Mouse (Mus musculus) thymus, postnatal 10 days (tissue): Measurements from ENCODE around the gene Hist1h2an.
"Not testable (repeated sequence)": the region's sequence is repeated elsewhere in the genome, so short reads cannot be mapped to it uniquely, and the experiment has no call there.

Experiments
- DNase-seq, 2 experiments: peaks; one replicate each; pipeline ENCODE4 v3.0.0; 2021; ENCODE audit warnings: low spot score in 2 of 2

Hist1h2an gene

DNA sequence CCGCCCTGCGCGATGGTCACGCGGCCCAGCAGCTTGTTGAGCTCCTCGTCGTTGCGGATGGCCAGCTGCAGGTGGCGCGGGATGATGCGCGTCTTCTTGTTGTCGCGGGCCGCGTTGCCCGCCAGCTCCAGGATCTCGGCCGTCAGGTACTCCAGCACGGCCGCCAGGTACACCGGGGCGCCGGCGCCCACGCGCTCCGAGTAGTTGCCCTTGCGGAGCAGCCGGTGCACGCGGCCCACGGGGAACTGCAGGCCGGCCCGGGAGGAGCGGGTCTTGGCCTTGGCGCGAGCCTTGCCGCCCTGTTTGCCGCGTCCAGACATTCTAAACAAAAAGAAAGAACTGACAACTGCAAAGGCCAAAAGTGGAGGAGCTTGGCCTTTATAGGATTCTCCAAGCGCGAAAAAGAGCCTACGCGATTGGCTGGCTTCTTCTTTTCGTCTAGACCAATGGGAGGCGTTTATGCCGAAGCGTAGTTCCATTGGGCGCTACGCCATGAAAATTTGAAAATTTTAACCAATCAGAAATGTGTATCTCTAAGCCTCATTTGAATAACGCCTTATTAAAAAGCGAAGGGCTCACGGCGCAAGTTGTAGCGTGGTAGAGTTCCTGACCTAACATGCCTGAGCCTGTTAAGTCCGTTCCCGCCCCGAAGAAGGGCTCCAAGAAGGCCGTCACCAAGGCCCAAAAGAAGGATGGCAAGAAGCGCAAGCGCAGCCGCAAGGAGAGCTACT, at the start of gene Hist1h2an, which contains the start of gene Hist1h2bp:
Gene Hist1h2an, minus strand, starts transcription at position 320 of the 731 bp plus-strand sequence.
Gene Hist1h2bp, plus strand, starts transcription at position 563 of the 731 bp plus-strand sequence.
- peak; percentile 82 to 88 for DNase-seq

DNA sequence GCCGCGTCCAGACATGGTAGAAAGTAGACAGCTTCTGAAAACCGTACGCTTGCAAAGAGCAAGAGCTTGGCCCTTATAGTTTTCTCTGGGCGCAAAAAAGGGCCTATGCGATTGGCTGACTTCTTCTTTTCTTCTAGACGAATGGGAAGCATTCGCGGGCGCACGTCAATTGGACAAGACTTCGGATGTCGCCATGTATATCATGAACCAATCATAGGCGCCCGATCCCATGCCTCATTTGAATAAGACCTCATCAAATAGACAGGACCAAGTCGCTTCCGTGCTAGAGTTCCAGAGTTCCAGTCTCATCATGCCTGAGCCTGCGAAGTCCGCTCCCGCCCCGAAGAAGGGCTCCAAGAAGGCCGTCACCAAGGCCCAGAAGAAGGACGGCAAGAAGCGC, 46.4 kb upstream of the Hist1h2an start, which contains the start of the genes Hist1h2ap and Hist1h2br:
Gene Hist1h2ap, minus strand, starts transcription at position 47 of the 400 bp plus-strand sequence.
Gene Hist1h2br, plus strand, starts transcription at position 283 of the 400 bp plus-strand sequence.
- not testable (repeated sequence) for DNase-seq

DNA sequence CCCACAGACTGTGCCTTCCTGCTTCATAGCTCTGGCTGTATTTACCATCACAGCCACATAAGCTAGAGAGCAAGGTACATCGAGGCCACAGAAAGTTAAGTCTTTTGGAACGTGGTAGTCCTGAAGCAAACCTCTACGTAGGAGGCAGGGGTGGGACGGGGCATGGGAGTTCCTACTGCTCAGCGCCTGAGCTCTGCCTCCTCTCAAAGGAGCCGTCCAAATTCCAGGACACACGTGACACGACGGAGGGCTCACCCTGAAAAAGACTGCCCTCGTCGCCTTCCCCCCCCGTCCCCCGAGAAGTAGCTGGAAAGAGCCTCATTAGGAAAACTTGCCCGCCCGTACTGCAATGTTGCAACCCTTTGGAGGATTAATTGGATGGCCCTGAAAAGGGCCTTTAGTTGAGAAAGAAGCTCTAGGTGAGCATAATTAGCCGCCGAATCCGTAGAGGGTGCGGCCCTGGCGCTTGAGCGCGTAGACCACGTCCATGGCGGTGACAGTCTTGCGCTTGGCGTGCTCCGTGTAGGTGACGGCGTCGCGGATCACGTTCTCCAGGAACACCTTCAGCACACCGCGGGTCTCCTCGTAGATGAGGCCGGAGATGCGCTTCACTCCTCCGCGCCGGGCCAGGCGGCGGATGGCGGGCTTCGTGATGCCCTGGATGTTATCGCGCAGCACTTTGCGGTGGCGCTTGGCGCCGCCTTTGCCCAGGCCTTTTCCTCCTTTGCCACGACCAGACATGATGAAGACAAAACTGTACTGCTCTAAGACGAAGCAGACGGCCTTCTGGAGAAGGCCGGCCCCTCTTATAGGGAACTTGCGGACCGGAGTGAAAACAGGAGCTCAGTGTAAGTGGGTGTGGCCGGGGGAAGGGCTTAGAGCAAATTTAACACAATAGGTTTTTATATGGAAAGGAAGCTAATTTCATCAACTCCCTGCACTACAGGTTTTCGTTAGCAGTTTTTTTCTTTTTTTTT, 44.7 kb upstream of the Hist1h2an start, which contains the start of gene Hist1h4n:
Gene Hist1h4n, minus strand, starts transcription at position 779 of the 977 bp plus-strand sequence.
- DNase-seq: peak; percentile 39 to 42

DNA sequence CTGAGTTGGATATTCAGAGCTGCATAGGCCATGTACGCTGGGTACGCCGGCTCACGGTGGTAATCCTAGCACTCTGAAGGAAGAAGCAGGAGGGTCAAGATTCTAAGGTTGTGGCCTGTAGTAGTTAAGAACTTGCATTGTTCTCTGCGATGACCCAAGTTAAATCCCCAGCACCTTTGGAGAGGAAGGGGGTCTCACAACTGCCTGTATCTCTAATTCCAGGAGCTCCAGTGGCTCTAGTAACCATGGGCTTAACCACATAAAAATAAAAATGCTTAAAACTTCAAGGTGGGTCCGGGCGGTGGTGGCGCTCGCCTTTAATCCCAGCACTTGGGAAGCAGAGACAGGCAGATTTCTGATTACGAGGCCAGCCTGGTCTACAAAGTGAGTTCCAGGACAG, 43.3 kb upstream of the Hist1h2an start:
- no peak for DNase-seq

DNA sequence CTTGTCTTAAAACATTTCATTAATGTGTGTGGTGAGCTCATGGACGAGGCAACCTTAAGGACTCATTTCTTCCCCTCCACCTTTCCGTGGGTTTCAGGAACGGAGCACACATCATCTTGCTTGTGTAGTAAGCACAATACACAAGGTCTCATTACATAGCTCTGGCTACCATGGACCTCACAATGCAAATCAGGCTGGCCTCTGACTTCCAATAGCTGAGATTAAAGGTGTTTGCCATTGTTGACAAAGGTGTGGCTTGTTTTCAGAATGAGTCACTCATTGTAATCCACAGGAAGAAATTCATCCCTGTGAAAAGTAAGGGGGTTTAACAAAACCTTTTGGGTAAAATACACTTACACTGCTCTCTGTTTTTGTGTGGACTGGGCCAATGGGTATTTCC, 41.5 kb upstream of the Hist1h2an start:
- no peak for DNase-seq

DNA sequence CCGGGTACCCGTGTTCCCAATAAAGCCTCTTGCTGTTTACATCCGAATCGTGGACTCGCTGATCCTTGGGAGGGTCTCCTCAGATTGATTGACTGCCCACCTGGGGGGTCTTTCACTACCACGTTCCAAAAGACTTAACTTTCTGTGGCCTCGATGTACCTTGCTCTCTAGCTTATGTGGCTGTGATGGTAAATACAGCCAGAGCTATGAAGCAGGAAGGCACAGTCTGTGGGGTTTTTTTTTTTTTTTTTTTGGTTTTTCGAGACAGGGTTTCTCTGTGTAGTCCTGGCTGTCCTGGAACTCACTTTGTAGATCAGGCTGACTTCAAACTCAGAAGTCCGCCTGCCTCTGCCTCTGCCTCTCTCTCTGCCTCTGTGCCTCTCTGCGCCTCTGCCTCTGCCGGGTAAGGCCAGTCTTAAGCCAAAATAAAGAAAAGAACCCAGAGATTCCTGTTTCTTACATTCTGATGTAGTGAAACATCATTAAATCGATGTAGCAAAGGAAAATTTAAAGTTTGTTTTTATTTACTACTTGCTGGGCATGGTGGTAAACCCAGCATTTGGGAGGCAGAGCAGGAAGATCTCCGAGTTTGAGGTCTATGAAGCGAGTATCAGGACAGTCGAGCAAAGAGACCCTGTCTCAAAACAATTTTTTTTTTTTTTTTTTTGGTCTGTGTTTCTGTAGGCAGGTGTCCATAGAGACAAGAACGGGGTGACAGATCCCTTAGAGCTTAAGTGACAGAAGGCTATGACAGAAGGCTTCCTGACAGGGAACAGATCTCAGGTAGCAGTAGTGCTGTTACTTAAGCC, 33.3 kb upstream of the Hist1h2an start:
- not testable (repeated sequence) for DNase-seq

DNA sequence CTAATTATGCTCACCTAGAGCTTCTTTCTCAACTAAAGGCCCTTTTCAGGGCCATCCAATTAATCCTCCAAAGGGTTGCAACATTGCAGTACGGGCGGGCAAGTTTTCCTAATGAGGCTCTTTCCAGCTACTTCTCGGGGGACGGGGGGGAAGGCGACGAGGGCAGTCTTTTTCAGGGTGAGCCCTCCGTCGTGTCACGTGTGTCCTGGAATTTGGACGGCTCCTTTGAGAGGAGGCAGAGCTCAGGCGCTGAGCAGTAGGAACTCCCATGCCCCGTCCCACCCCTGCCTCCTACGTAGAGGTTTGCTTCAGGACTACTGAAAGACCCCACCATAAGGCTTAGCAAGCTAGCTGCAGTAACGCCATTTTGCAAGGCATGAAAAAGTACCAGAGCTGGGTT, 25.1 kb upstream of the Hist1h2an start:
- not testable (repeated sequence) for DNase-seq

DNA sequence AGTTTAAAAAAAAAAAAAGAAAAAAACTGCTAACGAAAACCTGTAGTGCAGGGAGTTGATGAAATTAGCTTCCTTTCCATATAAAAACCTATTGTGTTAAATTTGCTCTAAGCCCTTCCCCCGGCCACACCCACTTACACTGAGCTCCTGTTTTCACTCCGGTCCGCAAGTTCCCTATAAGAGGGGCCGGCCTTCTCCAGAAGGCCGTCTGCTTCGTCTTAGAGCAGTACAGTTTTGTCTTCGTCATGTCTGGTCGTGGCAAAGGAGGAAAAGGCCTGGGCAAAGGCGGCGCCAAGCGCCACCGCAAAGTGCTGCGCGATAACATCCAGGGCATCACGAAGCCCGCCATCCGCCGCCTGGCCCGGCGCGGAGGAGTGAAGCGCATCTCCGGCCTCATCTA, 24.5 kb upstream of the Hist1h2an start, which contains the start of gene Hist1h4m:
Gene Hist1h4m, plus strand, starts transcription at position 208 of the 400 bp plus-strand sequence.
- DNase-seq: peak; percentile 53 to 60

DNA sequence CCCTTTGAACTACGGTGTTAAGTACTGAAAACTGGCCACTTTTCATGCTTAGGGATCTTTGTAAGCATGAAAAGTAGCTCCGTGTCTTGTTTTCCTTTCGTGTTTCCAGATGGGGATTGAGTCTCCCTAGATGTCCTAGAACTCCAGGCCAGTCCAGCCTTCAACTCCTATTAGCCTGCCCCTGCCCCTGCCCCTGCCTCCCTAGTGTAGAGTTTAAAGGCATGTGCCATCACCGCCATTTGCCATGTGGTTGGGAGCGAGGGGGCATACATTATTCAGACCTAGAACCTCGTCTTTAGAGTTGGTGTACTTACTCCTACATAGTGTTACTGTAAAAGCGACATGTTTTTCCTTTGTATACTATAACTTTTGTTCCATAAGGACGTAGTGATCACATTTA, 24.1 kb upstream of the Hist1h2an start:
- not testable (repeated sequence) for DNase-seq

DNA sequence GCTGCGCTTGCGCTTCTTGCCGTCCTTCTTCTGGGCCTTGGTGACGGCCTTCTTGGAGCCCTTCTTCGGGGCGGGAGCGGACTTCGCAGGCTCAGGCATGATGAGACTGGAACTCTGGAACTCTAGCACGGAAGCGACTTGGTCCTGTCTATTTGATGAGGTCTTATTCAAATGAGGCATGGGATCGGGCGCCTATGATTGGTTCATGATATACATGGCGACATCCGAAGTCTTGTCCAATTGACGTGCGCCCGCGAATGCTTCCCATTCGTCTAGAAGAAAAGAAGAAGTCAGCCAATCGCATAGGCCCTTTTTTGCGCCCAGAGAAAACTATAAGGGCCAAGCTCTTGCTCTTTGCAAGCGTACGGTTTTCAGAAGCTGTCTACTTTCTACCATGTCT, 23.1 kb upstream of the Hist1h2an start, which contains the start of the genes Hist1h2bq and Hist1h2ao:
Gene Hist1h2bq, minus strand, starts transcription at position 125 of the 400 bp plus-strand sequence.
Gene Hist1h2ao, plus strand, starts transcription at position 393 of the 400 bp plus-strand sequence.
- DNase-seq: not testable (repeated sequence)

DNA sequence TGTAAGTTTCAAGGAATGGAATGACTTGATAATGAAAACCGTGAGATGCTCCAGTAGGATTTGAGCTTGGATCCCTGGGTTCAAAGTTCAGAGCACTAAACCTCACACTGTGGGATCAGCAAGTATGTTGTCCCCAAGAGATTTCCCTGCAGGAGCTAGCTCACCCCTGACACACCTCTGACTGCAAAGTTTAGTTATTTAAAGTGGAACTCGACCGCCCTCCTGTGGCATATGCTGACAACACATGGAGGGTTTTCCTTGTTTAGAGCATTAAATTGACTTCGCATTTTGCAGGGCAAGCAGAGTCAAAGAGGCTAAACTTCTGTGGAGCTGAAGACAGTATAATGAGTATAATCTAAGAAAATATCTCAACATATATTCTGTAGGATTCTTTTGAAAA, 16.0 kb upstream of the Hist1h2an start:
- DNase-seq: not testable (repeated sequence)

DNA sequence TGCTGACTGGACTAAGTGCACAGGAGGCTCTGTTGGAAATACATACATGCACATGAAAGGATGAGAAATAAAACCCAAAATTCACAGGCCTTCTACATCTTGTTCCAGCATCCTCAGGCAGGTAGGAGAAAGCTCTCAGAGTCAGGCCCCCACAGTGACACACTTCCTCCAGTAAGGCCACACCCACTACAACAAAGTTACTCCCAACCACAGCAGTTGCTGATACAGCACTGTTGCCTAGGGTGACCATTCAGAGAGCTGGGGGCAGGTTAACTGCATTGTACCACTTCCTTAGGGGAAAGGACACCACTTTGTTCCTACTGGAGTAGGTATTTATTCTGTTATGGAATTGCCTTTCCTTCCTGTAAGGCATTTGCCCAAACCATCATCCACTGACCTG, 10.1 kb upstream of the Hist1h2an start:
- not testable (repeated sequence) for DNase-seq

DNA sequence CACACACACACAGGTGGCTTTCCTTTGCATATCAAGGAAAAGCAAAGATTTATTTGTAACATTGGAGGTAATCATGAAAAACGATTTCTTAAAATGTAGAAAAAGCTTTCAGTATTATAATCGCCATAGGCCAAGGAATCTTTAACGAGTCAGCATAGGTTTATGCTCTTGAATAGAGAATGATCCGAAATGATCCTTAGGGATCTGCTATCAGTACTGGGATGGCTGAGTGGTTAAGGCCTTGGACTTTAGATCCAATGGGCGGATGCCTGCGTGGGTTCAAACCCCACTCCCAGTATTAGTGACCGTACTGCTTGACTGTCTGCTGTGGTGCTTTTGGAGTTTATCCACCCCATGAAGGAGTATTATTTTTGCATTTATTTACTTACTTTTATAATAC, 8.6 kb upstream of the Hist1h2an start:
- DNase-seq: no peak

DNA sequence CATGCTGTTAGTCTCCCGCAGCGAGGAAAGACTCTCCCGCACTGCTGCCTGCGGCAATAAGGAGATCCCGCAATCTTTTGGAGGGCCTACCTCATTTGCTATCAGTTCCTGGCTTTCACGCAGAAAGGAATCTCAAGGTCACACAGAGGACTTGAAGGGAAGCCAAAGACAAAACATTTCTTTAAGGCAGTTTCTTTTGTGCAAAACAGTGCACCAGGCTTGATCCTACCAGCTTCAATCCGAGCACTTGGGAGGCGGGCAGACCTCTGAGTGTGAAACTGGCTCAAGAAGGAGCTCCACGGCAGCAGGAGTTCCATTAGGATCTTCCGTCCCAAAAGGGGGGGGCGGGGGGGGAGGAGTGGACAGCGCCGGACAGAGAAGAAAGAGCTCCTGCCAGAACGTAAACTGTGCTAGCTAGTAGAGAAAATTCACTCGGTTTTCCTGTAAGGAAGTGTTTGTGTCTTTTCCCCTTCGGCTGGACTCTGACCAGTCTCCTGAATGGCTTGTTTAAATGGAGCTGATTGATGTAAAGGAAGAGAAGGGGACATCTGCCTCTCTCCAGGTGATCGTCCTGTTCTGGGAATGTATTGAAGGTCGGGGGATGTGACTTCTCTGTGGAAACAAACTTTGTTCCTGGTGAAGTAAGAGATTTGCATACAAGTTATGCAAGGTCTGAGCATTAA, 3.7 kb upstream of the Hist1h2an start:
- no peak for DNase-seq

DNA sequence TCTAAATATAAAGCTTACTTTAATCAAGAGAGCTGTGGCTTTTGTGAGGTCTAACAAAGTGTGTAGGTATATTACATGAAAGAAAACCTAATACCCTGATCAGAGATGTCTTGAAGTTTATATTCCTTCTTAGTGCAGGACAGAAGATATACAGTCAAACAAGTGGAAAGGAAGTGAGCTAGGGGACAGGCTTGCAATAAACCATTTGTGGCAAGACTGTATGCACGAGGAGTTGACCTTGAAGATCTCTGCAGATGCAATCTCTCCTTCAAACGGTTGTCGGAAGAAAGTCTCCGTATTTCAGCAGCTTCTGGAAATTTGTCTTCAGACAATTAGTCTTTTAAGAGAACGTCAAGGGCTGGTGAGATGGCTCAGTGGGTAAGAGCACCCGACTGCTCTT, 2.9 kb upstream of the Hist1h2an start:
- no peak for DNase-seq

DNA sequence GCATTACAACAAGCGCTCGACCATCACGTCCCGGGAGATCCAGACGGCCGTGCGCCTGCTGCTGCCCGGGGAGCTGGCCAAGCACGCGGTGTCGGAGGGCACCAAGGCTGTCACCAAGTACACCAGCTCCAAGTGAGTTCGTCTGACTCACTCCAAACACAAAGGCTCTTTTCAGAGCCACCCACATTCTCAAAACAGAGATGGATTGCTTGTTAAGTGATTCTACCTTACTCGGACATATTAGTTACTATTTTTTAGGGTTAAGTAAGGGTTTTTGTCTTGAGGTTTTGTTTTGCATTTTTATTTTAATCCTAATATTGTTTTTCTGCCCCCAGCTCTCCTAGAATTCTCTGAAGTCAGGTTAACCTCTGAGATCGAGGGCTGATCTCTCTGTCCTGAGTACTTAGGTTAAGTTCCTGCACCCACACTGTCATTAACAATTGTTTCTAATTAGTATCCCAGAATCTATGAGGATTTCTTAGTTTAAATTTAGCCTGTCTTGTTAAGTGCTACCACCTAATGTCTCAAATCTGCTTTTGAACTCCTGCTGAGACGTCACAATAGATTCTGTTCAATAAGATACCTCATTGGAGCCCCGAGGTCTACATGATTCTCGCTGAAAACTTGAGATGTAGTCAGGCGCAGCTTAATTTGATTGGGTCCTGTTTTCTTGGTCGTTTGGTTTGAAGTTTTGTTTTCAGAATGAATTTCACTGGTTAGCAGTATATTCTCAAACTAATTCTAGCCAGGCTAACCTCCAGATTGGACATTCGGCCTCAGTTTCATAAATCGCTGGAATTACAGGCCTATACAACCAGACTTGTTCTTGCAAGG, 959 bp upstream of the Hist1h2an start:
- no peak for DNase-seq

DNA sequence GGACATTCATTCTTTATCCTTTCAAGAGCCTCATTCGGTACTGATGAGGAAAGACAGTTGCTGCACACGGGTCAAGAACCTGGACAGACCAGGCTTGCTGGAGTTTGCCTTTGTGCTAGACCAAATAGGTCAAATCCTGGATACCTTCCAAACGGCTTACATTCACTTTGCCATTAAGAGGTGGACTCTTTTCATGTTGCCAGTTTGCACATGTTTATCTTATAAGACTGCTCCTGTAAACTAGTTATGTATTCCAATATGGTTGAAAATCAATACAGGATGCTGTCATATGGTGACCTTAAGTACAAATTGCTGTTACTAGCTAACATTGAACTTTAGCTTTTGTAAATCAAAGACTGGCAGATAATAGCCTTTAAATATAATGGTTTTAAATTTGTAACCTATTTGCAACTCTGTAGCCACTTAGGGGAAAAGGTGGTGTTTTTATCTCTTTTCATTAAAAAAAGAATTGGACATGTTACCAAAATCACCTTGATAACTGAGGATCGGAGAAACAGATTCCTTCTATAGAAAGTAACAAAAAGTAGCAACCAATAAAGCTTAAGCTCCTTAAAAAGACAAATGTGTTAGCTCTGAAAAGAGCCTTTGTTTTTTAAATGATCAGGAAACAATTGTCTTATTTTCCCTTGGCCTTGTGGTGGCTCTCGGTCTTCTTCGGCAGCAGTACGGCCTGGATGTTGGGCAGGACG, 674 bp downstream of the Hist1h2an start:
- no peak for DNase-seq

DNA sequence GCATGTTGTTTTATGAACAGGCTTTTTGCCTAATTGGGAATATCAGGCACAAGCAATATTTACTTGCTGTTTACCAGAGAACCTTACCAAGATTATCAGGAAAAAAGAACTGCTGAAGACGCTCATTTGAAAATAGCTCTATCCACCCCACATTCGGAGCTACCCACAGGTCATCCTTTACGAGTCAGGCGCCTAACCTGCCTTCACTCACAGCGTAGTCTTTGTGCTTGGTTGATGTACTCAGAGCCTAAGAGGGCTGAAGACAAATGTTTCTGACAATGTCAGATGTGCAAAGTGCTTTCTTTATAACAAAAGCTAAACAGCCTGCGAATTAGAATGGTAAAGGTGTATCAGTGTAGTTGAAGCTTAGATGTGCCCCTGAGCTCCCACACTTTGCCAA, 2.7 kb downstream of the Hist1h2an start:
- no peak for DNase-seq

DNA sequence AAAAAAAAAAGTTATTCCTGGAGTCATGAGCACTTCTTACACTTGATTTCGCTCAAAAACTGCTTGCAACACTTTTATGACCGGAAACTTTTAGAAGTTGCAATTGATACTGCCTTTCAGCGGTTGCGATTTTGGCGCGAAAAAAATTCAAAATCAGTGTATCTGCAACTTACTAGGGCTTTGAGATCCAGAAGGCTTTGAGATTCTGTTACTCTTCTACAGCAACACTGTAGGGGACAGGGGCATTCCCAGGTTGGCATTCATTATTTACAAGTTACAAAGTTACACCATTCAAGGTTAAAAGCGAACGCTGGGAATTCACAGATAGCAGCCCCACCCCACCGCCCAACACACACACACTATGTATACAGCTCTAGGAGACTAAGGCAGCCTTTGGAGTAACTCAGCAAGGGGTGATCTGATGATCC, 3.3 kb downstream of the Hist1h2an start:
- peak; percentile 26 to 52 for DNase-seq
